Mouse (Mus musculus) spleen, adult 12 weeks (tissue): Measurements from ENCODE around the gene Psmc2.

Source experiments
- DNase-seq: peaks from one replicate; pipeline ENCODE4 v3.0.0; 2022; ENCODE audit warnings: low spot score

Gene Psmc2

GRCm38 (mm10) chr5:21785053-21785452, at the start of gene Psmc2, which contains the start of gene Dnajc2:
Psmc2 (plus strand) TSS chr5:21785283.
Dnajc2 (minus strand) TSS chr5:21785251.
- DNase-seq = peak; percentile 83

GRCm38 (mm10) chr5:21735584-21735983, 49.5 kb upstream of the Psmc2 start:
- peak; percentile 65 for DNase-seq

- DNase-seq = no peak
These were observed 49.0 kb upstream of the Psmc2 start for GRCm38 (mm10) chr5:21736046-21736445.

- peak; percentile 79 for DNase-seq
These were observed 48.0 kb upstream of the Psmc2 start, which contains the start of gene Pmpcb for GRCm38 (mm10) chr5:21736956-21737585. Pmpcb (plus strand) TSS chr5:21737141.

GRCm38 (mm10) chr5:21737620-21738019, 47.5 kb upstream of the Psmc2 start:
- no peak for DNase-seq

GRCm38 (mm10) chr5:21739120-21739519, 46.0 kb upstream of the Psmc2 start:
- DNase-seq = no peak

GRCm38 (mm10) chr5:21739881-21740280, 45.2 kb upstream of the Psmc2 start:
- no peak for DNase-seq

- no peak for DNase-seq
These were observed 41.5 kb upstream of the Psmc2 start for GRCm38 (mm10) chr5:21743606-21744005.

- DNase-seq = no peak
These were observed 40.4 kb upstream of the Psmc2 start for GRCm38 (mm10) chr5:21744651-21745050.

- DNase-seq = no peak
These were observed 39.1 kb upstream of the Psmc2 start for GRCm38 (mm10) chr5:21745966-21746365.

- no peak for DNase-seq
These were observed 16.6 kb upstream of the Psmc2 start for GRCm38 (mm10) chr5:21768506-21768905.

GRCm38 (mm10) chr5:21769841-21770240, 15.2 kb upstream of the Psmc2 start:
- DNase-seq = no peak

- no peak for DNase-seq
These were observed 8.6 kb upstream of the Psmc2 start for GRCm38 (mm10) chr5:21776491-21776890.

- DNase-seq = peak; percentile 8
These were observed 676 bp upstream of the Psmc2 start for GRCm38 (mm10) chr5:21784161-21785052.

GRCm38 (mm10) chr5:21785776-21786175, 693 bp downstream of the Psmc2 start:
- DNase-seq = no peak

- DNase-seq = peak; percentile 86
These were observed 1.4 kb downstream of the Psmc2 start for GRCm38 (mm10) chr5:21786258-21787185.

- DNase-seq = no peak
These were observed 2.4 kb downstream of the Psmc2 start for GRCm38 (mm10) chr5:21787186-21788105.

GRCm38 (mm10) chr5:21789061-21789460, 4.0 kb downstream of the Psmc2 start:
- no peak for DNase-seq

- DNase-seq = no peak
These were observed 7.1 kb downstream of the Psmc2 start for GRCm38 (mm10) chr5:21792166-21792565.

- DNase-seq = no peak
These were observed 17.8 kb downstream of the Psmc2 start for GRCm38 (mm10) chr5:21802907-21803306.

GRCm38 (mm10) chr5:21803691-21804188, 18.7 kb downstream of the Psmc2 start:
- DNase-seq = no peak
